Mouse (Mus musculus): ENCODE measurements at regions not wholly inside any gene's neighbourhood (a gene's known extent, or its start where the extent isn't known, plus 50 kb on each side); places are given as distances from the start of the nearest gene placed in this dataset.
"Not testable (repeated sequence)": the region's sequence is repeated elsewhere in the genome, so short reads cannot be mapped to it uniquely, and the experiment has no call there.

- Histone ChIP-seq H3K4me2 (ENCODE audit: low read depth, low read length) (no peak overlapping the region), H3K4me3 (ENCODE audit: low read depth, low read length) (no peak overlapping the region), H3K36me3 (replicated peaks; ENCODE audit: control insufficient read depth, insufficient read depth, low read depth, low read length) (no peaks in the 10 kb centered on the region), H3K4me1 (ENCODE audit: control insufficient read depth, insufficient read depth, low read length) (no peaks in the 10 kb centered on the region), H3K9me3 (replicated peaks; ENCODE audit: control insufficient read depth, low read length) (no peaks in the 10 kb centered on the region), H3K9ac (replicated peaks; ENCODE audit: low read length) (no peak overlapping the region), H3K27me3 (ENCODE audit: control insufficient read depth, insufficient read depth, low read length) (no peaks in the 10 kb centered on the region), H3K27ac (replicated peaks; ENCODE audit: low read depth, low read length) (no peak overlapping the region)
- WGBS = 23% methylated on average over 1 of the region's 1 CpGs
- ATAC-seq (replicated peaks; ENCODE audit: insufficient number of reproducible peaks, low FRiP score, low TSS enrichment, low read depth) (no peak), DNase-seq (ENCODE audit: low spot score) (peak; percentile 19)
These were observed 516.2 kb downstream of the Ets1 start for GRCm38 (mm10) chr9:33152186-33152585.

DNA sequence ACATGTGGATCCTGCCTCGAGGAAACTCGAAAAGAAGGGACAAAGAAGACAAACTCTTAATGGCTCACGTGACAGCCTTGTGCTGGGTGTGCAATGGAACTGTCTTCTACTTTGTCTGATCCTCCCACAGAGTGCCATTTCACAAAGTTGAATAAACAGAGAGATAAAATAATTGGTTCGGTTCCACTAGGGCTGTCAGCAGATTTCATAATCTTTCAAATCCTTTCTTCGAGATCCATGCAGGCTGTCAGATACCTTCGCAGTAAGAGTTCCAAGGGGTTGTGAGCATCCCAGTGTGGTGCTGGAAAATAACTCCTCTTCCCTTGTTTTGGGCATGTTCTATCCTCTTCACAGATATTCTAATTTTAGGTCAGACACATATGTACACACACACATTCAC, 532.1 kb downstream of the Ets1 start:
- 85% methylated on average over 6 of the region's 6 CpGs for WGBS
- no peak for ATAC-seq (replicated peaks; ENCODE audit: insufficient number of reproducible peaks, low FRiP score, low TSS enrichment, low read depth)
- H3K4me3 ChIP-seq (ENCODE audit: low read depth, low read length) = no peak overlapping the region
- H3K27ac ChIP-seq (replicated peaks; ENCODE audit: low read depth, low read length) = no peak overlapping the region
- H3K4me1 ChIP-seq (ENCODE audit: control insufficient read depth, insufficient read depth, low read length) = no peaks in the 10 kb centered on the region
- no peaks in the 10 kb centered on the region for H3K9me3 ChIP-seq (replicated peaks; ENCODE audit: control insufficient read depth, low read length)
- no peaks in the 10 kb centered on the region for H3K27me3 ChIP-seq (ENCODE audit: control insufficient read depth, insufficient read depth, low read length)
- H3K4me2 ChIP-seq (ENCODE audit: low read depth, low read length) = no peak overlapping the region
- H3K36me3 ChIP-seq (replicated peaks; ENCODE audit: control insufficient read depth, insufficient read depth, low read depth, low read length) = no peaks in the 10 kb centered on the region
- no peak for DNase-seq (ENCODE audit: low spot score)
- no peak overlapping the region for H3K9ac ChIP-seq (replicated peaks; ENCODE audit: low read length)

- not testable (repeated sequence) for H3K9me3 ChIP-seq (replicated peaks; ENCODE audit: control insufficient read depth, low read length); H3K36me3 ChIP-seq (replicated peaks; ENCODE audit: control insufficient read depth, insufficient read depth, low read depth, low read length); H3K4me1 ChIP-seq (ENCODE audit: control insufficient read depth, insufficient read depth, low read length); ATAC-seq (replicated peaks; ENCODE audit: insufficient number of reproducible peaks, low FRiP score, low TSS enrichment, low read depth); DNase-seq (ENCODE audit: low spot score); H3K27ac ChIP-seq (replicated peaks; ENCODE audit: low read depth, low read length); H3K9ac ChIP-seq (replicated peaks; ENCODE audit: low read length); H3K4me3 ChIP-seq (ENCODE audit: low read depth, low read length); H3K27me3 ChIP-seq (ENCODE audit: control insufficient read depth, insufficient read depth, low read length); H3K4me2 ChIP-seq (ENCODE audit: low read depth, low read length)
- WGBS = 75% methylated on average over 1 of the region's 1 CpGs
These were observed 533.1 kb downstream of the Ets1 start for GRCm38 (mm10) chr9:33169093-33169492.

DNA sequence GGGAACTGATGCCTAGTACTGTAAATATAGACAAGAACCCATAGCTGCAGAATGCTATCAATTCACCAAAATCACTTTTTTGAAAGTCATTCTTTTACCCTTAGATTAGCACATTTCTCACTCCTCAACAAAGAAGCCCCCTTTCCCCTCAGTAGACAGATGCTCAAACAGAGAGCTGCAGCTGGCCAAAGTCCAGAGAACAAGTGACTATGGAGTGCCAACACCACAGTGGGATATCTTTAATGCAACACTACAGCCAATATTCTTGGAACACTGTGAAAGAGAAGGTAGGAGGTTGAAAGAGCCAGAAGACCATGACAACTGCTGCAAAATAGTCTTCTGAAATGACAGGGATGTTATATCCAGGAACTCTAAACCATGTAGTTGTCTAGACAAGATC, 544.0 kb downstream of the Ets1 start:
- no peak overlapping the region for H3K4me2 ChIP-seq (ENCODE audit: low read depth, low read length)
- no peak for ATAC-seq (replicated peaks; ENCODE audit: insufficient number of reproducible peaks, low FRiP score, low TSS enrichment, low read depth)

GRCm38 (mm10) chr9:33187187-33187586, 551.2 kb downstream of the Ets1 start:
- Histone ChIP-seq H3K4me1 (ENCODE audit: control insufficient read depth, insufficient read depth, low read length) (no peaks in the 10 kb centered on the region), H3K27me3 (ENCODE audit: control insufficient read depth, insufficient read depth, low read length) (no peaks in the 10 kb centered on the region), H3K9me3 (replicated peaks; ENCODE audit: control insufficient read depth, low read length) (no peaks in the 10 kb centered on the region), H3K9ac (replicated peaks; ENCODE audit: low read length) (no peak overlapping the region), H3K27ac (replicated peaks; ENCODE audit: low read depth, low read length) (no peak overlapping the region), H3K36me3 (replicated peaks; ENCODE audit: control insufficient read depth, insufficient read depth, low read depth, low read length) (no peaks in the 10 kb centered on the region), H3K4me2 (ENCODE audit: low read depth, low read length) (no peak overlapping the region), H3K4me3 (ENCODE audit: low read depth, low read length) (no peak overlapping the region)
- no peak for DNase-seq (ENCODE audit: low spot score)
- 91% methylated on average over 3 of the region's 3 CpGs for WGBS
- no peak for ATAC-seq (replicated peaks; ENCODE audit: insufficient number of reproducible peaks, low FRiP score, low TSS enrichment, low read depth)

More for the DNA sequence above, 544.0 kb downstream of the Ets1 start:
- no peaks in the 10 kb centered on the region for H3K4me1 ChIP-seq (ENCODE audit: control insufficient read depth, insufficient read depth, low read length)
- no peaks in the 10 kb centered on the region for H3K9me3 ChIP-seq (replicated peaks; ENCODE audit: control insufficient read depth, low read length)
- DNase-seq (ENCODE audit: low spot score) = no peak
- no peak overlapping the region for H3K4me3 ChIP-seq (ENCODE audit: low read depth, low read length)
- no peak overlapping the region for H3K27ac ChIP-seq (replicated peaks; ENCODE audit: low read depth, low read length)
- H3K27me3 ChIP-seq (ENCODE audit: control insufficient read depth, insufficient read depth, low read length) = no peaks in the 10 kb centered on the region
- no peak overlapping the region for H3K9ac ChIP-seq (replicated peaks; ENCODE audit: low read length)
- no peaks in the 10 kb centered on the region for H3K36me3 ChIP-seq (replicated peaks; ENCODE audit: control insufficient read depth, insufficient read depth, low read depth, low read length)

DNA sequence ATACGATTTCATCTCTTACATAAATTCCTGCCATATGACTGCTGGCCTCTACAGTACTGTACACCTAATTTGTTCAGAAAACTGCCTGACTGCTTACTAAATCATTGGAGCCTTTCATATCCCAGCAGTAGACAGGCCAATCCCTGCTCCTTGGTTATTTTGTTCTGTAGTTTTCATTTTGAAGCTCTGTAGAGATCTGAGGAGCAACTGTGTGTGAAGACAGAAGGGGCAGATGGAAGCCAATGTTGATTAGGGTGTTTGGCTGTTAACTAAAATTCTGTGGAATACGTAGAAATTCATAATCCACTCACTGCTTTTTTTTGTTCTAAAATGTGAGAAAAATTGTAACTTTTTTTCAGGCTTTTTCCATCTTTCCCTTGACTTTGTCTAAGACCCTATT, 573.1 kb downstream of the Ets1 start:
- DNase-seq (ENCODE audit: low spot score) (no peak), ATAC-seq (replicated peaks; ENCODE audit: insufficient number of reproducible peaks, low FRiP score, low TSS enrichment, low read depth) (no peak)
- Histone ChIP-seq H3K4me2 (ENCODE audit: low read depth, low read length) (no peak overlapping the region), H3K27ac (replicated peaks; ENCODE audit: low read depth, low read length) (no peak overlapping the region), H3K27me3 (ENCODE audit: control insufficient read depth, insufficient read depth, low read length) (no peaks in the 10 kb centered on the region), H3K9me3 (replicated peaks; ENCODE audit: control insufficient read depth, low read length) (no peaks in the 10 kb centered on the region), H3K4me1 (ENCODE audit: control insufficient read depth, insufficient read depth, low read length) (no peaks in the 10 kb centered on the region), H3K9ac (replicated peaks; ENCODE audit: low read length) (no peak overlapping the region), H3K4me3 (ENCODE audit: low read depth, low read length) (no peak overlapping the region), H3K36me3 (replicated peaks; ENCODE audit: control insufficient read depth, insufficient read depth, low read depth, low read length) (no peaks in the 10 kb centered on the region)
- 75% methylated on average over 2 of the region's 2 CpGs for WGBS

DNA sequence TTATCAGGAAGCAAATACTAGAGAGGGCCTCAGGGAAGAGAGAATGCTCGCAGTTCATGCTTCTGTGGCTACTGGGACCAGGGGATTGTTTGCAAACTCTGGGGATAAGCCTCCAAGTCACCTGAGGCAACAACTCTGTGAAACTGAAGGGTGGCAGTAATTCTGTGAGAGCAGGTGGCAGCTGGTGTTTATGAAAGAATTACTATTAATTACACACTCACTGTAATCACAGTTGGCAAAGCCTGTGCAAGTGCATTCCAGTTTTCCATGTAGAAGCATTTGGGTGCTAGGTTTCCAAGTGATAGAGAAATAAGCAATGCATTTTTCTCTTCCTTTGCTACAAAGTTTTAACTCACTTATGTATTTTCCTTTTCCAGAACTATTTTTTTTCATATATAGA, 578.5 kb downstream of the Ets1 start:
- 65% methylated on average over 1 of the region's 1 CpGs for WGBS
- no peak overlapping the region for H3K4me3 ChIP-seq (ENCODE audit: low read depth, low read length)
- H3K9me3 ChIP-seq (replicated peaks; ENCODE audit: control insufficient read depth, low read length) = no peaks in the 10 kb centered on the region
- H3K27me3 ChIP-seq (ENCODE audit: control insufficient read depth, insufficient read depth, low read length) = no peaks in the 10 kb centered on the region
- ATAC-seq (replicated peaks; ENCODE audit: insufficient number of reproducible peaks, low FRiP score, low TSS enrichment, low read depth) (no peak), DNase-seq (ENCODE audit: low spot score) (no peak)
- H3K27ac ChIP-seq (replicated peaks; ENCODE audit: low read depth, low read length) = no peak overlapping the region
- no peak overlapping the region for H3K4me2 ChIP-seq (ENCODE audit: low read depth, low read length)
- no peak overlapping the region for H3K9ac ChIP-seq (replicated peaks; ENCODE audit: low read length)
- H3K4me1 ChIP-seq (ENCODE audit: control insufficient read depth, insufficient read depth, low read length) = no peaks in the 10 kb centered on the region
- no peaks in the 10 kb centered on the region for H3K36me3 ChIP-seq (replicated peaks; ENCODE audit: control insufficient read depth, insufficient read depth, low read depth, low read length)

GRCm38 (mm10) chr9:33220981-33221380, 585.0 kb downstream of the Ets1 start:
- no peak overlapping the region for H3K4me3 ChIP-seq (ENCODE audit: low read depth, low read length)
- H3K9ac ChIP-seq (replicated peaks; ENCODE audit: low read length) = no peak overlapping the region
- H3K4me2 ChIP-seq (ENCODE audit: low read depth, low read length) = no peak overlapping the region
- H3K36me3 ChIP-seq (replicated peaks; ENCODE audit: control insufficient read depth, insufficient read depth, low read depth, low read length) = no peaks in the 10 kb centered on the region
- no peak for ATAC-seq (replicated peaks; ENCODE audit: insufficient number of reproducible peaks, low FRiP score, low TSS enrichment, low read depth)
- H3K4me1 ChIP-seq (ENCODE audit: control insufficient read depth, insufficient read depth, low read length) = no peaks in the 10 kb centered on the region
- no peak for DNase-seq (ENCODE audit: low spot score)
- no peaks in the 10 kb centered on the region for H3K27me3 ChIP-seq (ENCODE audit: control insufficient read depth, insufficient read depth, low read length)
- no peak overlapping the region for H3K27ac ChIP-seq (replicated peaks; ENCODE audit: low read depth, low read length)
- H3K9me3 ChIP-seq (replicated peaks; ENCODE audit: control insufficient read depth, low read length) = no peaks in the 10 kb centered on the region
- 85% methylated on average over 4 of the region's 4 CpGs for WGBS
